Mouse (Mus musculus) kidney, adult 8-10 months (tissue): ENCODE measurements at regions not wholly inside any gene's neighbourhood (a gene's known extent, or its start where the extent isn't known, plus 50 kb on each side); places are given as distances from the start of the nearest gene placed in this dataset.
"Not testable (repeated sequence)": the region's sequence is repeated elsewhere in the genome, so short reads cannot be mapped to it uniquely, and the experiment has no call there.

Source experiments
- DNase-seq, 2 experiments: peaks; one replicate each; pipeline ENCODE4 v3.0.0; 2022

DNA sequence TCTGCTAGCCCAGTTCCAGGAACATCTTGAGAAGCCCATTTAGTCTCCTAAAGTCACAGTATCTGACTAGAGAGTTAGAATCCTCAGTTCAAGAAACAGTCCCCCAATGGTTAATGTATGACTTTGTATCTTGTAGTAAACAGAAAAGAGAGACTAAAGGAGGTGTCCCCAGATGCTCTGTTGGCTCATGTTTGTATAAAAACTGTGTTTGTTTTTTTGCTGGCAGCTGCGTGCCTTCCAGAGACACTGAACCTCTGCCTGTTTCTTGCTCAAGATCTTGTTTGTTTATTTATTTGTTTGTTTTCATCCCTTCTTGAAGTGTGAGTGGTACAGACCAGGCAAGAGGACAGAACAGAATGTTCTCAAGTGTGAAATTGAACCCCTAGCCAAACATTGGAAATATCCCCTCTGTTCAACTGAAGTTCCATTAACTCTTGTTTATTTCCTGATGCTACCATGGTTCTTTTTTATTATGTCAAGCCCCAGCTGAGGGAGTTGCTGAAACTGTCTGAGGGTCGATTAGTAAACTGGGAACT lies 451.3 kb upstream of the Ube2e3 start:
- DNase-seq = no peak

DNA sequence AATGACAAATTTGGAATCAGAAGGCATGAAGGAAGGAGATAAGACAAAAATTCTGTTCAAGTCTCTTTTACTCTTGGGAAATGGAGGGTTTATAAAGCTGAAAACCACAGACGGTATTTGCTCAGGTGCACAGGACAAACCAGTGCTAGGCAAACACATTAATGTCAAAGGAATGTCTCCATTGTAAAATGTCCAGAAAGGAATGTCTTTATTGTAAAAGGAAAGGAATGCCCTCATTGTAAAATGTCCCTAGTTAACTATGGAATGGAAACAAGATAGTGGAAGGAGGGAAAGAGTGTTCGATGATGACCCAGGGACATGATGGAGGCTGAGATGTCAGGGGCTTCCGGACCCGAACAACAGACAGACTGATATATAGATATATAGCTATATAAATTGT lies 454.9 kb upstream of the Ube2e3 start:
- no peak for DNase-seq

DNA sequence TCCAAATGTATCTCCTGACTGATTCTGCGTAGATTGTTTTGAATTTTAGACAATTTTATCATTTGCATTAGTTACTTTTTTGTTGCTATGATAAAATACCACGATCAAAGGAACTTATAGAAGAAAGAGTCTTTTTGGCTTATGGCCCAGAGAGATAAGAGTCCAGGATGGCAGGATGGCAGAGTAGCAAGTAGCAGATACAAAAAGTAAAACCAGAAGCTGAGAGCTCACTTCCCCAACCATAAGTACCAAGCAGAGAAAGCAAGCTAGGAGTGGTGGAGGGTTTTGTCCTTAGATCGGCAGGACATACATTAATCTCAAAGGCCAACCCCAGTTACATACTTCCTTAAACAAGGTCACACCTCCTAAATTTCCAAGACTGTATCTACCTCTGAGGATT lies 457.7 kb upstream of the Cwc22 start:
- no peak for DNase-seq

DNA sequence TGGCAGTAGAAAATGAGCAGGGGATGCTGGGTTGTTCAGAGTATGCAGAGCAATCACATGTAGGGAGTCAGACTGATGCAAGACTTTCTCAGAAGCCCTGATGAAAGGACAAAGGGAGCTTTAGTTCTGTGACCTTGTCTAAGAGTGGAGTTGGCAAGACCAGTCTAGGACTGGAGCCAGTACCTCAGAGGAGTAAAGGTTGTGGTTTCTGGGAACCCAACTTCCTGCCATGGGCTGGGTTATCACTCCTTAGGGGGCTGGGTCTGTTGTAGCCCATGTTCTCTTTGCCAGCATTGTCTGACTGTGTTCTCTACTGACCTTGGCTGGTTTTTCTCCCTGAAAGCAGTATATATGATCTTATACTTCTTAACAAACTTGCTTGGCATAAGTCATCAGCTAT lies 453.1 kb upstream of the Cwc22 start:
- DNase-seq = no peak

DNA sequence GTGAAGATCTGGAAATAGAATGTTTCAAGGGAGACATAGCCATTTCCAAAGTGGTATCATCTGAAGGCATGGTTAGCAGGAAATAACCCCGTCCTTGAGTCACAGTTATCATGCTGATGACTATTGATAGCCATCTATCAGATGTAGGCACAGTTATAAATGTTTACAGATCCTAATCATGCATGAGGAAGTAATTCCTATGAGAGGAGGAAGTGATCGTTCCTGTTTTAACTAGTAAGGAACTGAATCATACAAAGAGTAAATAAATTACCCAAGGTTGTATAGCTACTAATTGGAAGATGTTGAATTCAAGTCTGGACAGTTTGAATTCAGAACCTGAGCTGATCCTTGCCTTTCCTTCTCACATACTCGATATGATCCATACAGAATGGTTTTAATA lies 450.7 kb upstream of the Cwc22 start:
- no peak for DNase-seq

DNA sequence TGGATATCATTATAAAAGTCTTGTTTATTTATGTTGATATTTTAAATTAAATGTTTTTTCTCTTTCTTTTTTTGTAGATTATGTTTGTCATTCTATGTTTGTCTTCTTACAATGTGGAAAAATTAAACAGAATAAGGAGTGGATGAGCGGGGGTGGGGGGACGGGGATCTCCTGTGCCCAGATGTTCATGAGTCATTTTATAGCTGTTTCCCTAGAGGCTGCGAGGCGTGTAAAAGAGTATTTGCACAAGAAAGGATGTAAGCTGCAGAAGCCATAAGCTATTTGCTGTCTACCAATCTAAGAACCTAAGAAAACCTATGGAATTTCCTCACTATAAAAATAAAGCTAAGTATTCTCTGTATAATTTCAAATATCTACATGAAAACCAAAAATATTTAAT lies 446.9 kb upstream of the Cwc22 start:
- DNase-seq = no peak

DNA sequence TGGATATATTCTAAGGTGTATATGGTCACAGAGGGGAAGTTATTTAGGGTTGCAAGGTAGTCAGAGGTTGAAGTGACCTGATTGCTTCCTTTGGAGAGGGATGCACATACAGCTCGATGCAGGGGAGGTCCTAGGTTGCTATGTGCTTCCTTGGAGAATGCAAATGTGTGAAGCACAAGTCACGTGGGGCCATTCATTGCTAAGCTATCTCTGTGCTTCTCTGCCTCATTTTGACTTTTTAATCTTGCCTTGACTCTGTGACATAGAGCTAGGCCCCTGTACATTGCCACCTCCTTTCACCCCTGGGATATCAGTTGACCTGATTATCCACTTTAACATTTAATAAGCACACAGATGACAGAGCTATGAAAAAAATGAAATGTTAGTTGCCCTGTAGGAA lies 446.2 kb upstream of the Cwc22 start:
- DNase-seq = no peak

DNA sequence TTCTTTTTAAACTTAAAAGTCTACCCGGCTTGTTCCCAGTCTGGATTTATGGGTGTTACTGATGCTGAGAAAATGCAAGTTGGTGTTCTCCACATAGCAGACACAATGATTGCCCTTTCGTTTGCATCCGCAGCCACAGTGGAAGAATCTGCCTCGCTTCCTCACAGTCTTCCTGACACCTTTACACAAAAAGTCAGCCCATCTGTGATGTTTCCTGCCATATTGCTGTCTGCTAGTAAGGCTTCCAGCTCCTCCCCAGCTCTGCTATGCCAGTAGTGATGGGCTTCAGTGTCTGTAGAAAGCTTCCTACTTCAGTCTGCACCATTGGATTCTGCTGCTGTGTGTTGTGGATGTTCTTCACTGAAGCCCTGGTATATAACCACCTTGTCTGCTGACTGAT lies 441.8 kb upstream of the Cwc22 start:
- no peak for DNase-seq

DNA sequence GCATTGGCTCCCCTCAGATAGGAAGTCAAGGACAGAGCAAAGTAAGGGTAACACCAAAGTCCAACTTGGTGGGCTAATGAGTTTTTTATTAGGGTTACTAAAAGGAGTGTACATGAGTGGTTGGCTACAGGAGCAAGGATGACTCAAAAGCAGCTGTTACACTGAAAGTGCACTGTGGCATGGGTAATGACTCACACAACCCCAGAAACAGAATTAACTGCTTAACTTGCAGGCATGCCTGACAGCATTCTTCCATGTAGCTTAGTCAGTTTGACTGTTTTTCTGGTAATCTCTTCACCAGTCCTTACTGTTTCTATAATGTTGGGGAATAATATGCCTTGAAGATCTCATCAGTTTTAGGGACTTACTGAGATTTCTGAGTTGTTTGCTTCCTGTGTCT lies 435.1 kb upstream of the Cwc22 start:
- DNase-seq = no peak

DNA sequence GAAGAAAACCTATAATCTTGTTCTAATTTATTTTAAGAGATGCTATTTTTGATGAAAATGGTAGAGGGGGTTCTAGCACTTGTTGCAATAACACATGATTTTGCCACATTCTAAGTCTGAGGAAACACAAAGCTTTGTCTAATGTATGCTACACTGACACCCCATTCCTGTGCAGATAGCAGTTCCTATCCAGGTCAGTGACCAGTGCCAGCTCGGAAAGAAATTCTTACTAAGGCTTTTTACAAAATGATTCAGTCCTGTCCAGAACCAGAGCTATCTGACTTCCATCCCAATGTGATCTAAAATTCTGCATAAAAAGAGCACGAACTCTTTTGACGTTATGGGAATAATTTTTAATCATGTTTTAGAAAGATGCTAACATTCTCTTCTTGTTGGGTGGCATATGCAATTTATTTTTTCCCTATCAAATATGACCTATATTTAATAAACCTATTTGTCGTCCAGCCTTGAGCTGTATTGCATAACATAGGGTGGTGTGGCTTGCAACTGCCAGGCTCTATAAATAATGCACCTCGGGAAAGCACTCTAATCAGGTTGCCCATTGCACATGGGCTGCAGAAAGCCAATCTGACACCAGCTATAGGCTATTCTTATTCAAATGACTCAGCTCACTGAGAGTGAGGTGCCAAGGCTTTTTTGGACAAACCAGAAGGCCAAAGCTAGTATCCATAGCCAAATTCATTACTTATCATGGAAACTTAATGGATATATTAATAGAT lies 385.7 kb upstream of the Cwc22 start:
- DNase-seq = no peak

DNA sequence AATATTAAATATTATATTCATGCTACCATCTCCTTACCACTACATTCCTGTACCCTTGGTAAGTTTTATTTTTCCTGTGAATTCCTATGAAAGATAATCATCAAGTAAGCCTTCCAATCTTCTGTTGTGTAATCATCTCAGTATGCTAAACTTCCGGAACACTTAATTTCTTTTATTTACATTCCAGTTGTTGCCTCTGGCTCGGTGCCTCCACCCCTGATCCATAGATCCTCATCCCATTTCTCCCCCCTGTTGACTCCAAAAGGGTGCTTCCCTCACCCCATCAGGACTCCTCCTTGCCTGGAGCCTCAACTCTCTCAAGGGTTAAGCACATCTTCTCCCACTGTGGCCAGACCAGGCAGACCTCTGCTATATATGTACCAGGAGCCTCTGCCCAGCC lies 379.9 kb upstream of the Cwc22 start:
- DNase-seq = no peak

DNA sequence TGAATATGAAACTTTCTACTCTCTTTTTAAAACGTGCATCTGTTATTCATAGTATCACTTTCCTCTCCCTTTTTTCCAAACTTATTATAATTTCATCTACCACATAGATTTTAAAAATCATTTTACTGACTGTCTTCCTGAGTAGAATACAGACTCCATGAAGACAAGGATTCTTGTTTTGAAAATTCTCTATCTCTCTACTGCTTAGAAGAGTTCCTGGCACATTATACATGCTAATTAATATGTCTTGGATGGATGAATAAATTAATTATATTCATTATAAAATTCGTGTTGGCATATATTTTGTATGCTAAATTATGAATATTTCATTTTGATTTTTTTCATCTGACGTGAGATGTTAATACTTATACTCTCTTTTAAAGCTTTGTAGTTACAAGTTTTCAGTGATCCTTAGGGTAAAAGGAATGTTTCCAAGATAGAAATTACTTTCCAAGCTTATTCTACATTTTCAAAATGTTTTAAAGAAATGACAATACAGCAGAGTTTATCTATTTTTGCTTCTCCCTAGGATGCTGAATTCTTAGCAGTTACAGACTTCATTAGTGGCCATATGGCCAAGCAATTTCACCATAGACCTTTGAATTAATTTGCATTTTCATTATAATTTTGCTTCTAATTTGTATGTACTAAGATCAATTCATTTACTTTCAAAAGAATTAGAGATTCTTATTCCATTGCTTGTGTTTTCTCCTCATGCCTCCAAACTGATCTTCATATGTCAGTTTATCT lies 376.2 kb upstream of the Cwc22 start:
- no peak for DNase-seq

DNA sequence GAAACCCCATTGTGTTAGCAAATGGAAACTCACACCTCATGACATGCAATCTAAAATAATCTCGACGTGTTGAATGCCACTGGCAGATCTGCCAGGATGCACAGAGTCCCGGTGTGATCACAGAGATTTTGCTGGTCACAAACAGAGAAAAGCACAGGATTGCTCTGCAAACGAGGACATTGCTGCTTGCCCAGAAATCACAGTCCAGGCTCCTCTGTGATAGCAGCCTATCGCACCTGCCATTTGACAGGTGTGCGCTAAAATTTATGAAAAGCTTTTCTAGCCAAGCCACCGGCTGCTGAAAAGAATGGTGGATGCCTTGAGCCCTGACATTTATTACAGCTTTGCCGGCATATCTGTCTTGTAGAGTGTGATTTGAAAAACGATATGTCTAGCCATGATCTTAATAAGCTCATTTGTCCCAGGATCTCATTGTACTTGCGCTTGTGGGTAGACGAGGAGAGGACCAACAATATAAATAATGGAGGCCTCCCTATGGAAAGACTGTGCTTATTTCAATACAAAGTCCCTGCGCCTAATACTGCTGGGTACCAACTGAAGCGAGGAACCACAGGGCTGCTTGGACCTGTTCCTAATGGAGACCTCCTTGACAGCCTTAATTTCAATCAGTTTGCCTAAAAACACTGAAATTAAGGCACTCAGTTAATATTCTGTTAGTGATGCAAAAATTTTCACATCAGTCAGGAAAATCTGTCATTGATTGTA lies 365.8 kb upstream of the Cwc22 start:
- no peak for DNase-seq

DNA sequence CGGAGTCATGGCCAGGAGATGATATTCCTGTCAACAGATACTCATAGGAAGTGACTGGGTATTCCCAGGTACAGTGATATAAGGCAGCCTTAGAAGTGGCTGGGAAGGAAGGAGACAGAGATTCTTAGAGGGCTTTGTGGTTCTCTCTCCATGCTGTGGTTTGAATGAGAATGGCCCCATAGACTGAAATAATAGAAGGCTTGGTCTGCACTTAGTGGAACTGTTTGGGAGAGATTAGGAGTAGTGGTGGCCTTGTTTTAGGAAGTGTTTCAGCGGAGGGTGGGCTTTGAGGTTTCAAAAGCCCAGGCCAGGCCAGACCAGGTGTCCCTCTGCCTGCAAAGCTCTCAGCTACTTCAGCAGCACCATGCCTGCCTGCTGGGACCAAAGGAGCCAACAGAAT lies 363.2 kb upstream of the Cwc22 start:
- no peak for DNase-seq

DNA sequence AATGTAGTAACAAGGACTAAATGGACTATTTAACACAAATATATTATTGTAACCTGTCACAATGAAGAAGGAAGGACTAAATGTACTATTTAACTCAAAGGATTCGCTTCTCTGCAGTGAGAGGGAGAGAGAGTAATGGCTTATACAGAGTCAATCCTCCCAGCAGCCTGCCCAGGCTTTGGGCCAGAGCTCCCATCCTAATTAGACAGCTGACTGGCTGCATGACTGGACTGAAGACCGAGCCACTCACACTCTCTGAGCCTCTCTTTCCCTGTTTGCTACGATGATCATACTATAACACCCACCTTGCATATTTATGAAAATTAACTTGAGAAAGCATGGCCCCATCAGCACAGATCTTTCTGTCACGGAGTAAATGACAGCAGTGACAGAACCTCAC lies 360.7 kb upstream of the Cwc22 start:
- no peak for DNase-seq

DNA sequence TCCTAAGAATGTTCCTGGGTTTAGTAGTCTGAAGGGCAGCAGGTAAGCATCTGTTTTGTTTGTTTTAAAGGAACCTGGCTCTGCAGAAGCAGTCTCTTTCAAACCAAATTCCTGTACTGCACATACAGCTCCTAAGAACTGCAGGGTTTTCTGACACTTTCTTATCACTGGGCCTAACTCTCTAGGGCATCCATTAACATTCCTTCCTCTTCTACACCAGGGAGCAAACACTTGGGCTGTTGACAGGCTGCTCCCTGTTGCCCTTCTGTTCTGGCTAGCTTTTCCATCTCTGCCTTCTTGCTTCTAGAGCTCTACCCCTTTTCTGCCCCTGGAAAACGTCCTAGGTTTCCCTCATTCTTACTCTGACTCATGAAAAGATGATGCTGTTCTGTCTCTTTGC lies 345.5 kb upstream of the Cwc22 start:
- DNase-seq = no peak

DNA sequence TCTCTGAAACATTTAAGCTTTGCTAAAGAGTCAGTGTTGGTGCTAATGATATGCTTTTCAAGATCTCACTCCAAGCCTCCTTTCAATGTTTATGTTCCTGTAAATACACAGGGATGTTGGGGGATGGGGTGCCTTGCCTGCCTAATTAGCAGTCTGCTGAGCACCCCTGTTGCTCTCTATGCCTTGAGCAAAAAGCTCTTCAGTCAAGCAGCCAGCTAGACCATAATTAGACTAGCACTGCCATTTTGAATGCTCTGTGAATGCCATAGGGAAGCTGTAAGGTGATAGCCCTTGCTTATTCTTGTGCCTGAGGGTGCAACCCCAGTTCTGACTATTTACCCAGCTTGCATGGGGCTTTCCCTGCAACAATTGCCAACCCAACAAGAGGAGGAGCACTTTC lies 338.6 kb upstream of the Cwc22 start:
- no peak for DNase-seq

DNA sequence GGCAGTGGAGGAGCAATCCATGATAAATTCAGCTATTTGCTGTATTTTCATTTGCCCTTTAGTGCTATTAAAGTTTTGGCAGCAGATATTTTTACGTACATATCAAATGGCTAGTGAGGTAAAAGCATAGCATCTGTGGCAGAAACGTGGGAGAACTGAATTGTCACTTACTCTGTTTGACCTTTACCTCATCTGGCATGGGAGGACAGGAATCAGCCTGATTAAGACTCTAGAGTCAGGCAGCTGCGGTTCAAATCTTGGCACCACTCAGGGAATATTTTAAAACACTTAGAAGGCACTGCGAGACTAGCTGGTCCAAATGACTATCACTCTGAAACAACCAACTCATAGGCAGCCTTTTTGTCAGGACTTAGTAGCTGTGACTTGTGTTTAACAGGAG lies 337.4 kb upstream of the Cwc22 start:
- DNase-seq = no peak

DNA sequence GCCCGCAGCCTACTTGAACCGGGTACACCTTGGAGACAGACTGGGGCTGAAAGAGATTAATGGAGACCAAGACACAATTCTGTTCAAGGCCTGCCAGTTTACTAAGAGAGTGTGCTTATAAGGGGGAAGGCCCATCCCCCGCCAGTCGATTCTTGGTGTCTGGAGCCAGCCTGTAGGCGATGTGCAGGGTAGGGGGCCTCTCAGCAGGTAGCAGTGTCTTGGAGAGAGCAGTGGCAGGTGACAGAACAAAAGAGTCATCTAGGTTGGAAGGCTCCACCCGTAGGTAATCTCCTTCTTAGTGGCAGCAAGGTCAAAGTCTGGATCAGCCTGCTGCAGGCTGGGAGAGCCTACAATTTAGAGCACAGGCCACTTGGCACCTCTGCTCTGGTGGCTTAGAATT lies 335.7 kb upstream of the Cwc22 start:
- not testable (repeated sequence) for DNase-seq

DNA sequence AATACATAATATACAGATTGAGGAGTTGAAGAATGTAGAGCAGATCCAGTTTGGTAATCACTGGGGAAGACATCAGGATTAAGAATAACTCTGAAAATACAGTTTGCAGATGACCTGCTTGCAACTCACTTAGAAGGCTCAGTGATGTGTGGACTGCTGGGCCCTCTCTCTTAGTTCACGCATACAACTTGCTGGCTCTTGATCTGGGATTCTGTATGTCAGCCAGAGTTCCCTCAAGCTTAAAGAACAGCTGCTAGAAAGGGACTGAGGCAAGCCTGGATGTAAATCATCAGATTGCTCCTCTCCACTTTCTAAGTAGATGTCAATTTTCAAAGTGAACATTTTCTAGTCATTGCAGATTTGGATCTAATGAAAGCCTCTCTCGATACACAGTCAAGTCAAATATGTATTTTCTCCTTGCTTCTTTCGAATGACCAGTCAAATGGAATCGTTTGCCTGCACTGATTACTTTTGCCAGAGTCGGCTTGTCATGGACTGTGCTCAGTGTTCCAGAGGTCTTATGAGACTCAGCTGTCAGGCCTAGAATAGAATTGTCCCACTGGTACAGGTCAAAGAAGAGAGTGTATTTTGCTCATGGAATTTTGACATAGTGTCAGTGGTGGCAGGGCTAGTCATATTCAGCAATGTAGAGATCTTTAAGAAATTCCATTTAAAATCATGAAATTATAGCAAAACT lies 334.2 kb upstream of the Cwc22 start:
- DNase-seq = no peak

DNA sequence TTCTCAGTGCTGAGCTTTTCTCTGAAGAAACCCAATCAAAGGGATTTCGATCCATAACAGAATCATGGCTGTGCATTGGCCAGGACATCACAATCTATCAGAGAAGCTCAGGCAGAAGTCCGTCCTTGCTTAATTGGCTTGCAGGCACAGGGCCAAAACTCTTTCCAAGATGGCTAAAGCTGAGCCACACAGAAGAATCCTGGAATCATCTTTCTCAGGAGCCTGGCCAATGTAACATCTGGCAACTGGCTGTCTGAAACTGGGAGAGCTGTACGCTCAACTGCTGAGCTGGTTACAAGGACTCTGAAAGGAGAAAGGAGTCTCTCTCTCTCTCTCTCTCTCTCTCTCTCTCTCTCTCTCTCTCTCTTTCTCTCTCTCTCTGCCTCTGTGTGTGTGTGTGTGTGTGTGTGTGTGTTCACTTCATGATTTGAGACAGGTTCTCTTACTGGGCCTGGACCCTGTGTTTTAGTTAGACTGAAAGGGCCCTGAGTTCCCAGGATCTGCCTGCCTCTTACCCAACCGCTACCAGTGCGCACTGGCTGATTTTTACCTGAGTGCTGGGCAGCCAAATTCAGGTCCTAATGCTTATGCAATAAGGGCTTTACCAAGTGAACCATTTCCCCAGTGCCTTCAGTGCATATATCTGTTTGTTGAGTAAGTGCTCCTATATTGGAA lies 333.3 kb upstream of the Cwc22 start:
- DNase-seq = no peak

DNA sequence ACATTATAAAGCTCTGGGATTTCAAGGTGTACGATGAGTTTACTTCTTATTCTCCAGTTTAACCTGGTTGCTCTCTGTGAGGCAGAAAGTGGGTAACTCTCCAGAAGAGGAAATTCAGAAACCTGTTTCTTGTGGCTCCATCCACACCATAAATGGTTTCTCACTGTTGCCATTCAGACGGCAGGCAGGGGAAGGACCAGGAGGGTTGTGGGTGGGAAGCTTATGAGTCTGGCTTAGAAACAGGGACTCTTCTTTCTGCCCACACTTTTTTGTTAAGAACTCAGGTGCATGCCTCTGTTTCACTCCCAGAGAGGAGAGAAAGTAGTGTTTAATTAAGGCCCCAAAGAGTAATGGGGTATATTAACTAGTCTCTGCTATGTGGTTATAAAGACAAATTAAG lies 332.5 kb upstream of the Cwc22 start:
- DNase-seq = no peak

DNA sequence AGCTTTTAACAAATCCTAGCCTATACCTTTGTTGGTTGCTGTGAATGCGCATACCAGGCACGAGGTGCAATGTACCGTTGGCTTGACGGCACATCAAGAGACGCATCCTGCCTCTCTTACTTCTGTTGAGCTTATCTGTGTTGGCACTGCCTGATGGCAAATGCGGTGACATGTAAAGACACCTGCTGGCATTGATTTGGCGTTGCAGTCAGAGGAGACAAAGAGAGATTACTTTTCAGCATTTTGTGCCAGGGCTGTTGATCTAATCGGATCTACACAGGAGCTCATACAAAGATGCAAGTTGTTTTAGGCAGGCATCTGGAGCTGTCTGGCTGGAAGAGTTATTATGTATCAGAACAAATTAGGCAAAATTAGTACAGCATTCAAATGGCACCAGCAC lies 331.5 kb upstream of the Cwc22 start:
- no peak for DNase-seq
